Mouse (Mus musculus) CH12.LX (cell line): ENCODE results near the gene Shld2. TPM values are rescaled to one million over a fixed set of nuclear protein-coding genes. Genes with fewer than 3 reads are reported as not detected.

ENCODE experiments used
- DNase-seq: peaks from one replicate; pipeline ENCODE4 v3.0.0-alpha.2; 2013; ENCODE audit errors: extremely low read depth
- H3K27ac ChIP-seq: 2 replicates; pipeline ENCODE4 v1.5.1; 2012; ENCODE audit warnings: low read depth, mild to moderate bottlenecking, control low read depth, moderate library complexity; ENCODE audit not compliant: insufficient read depth
- H3K27me3 ChIP-seq: replicated peaks from 2 replicates; pipeline ENCODE3; 2012; ENCODE audit warnings: inconsistent platforms
- H3K36me3 ChIP-seq, 2 experiments: replicated peaks in 1 of 2; 2 replicates each; pipeline versions ENCODE3 to v1.6.1; 2012; ENCODE audit warnings: inconsistent platforms in 1 of 2, low read length in 1 of 2, mild to moderate bottlenecking in 1 of 2, mixed read lengths in 1 of 2, moderate library complexity in 1 of 2; ENCODE audit not compliant: control insufficient read depth in 1 of 2, insufficient read depth in 1 of 2
- H3K4me1 ChIP-seq, 2 experiments: 2 replicates each; pipeline ENCODE4 v1.6.1; 2012; ENCODE audit warnings: inconsistent platforms in 1 of 2, moderate library complexity in 1 of 2; ENCODE audit not compliant: insufficient read depth in 2 of 2, control insufficient read depth in 1 of 2
- H3K4me2 ChIP-seq: 2 replicates; pipeline ENCODE4 v1.6.1; 2012; ENCODE audit warnings: low read depth, mild to moderate bottlenecking, control low read depth; ENCODE audit not compliant: poor library complexity, insufficient read depth, severe bottlenecking
- H3K4me3 ChIP-seq, 3 experiments: fragments of 150-350 bp in 1 of 3; sonication (generic) in 1 of 3; replicated peaks in 1 of 3; 2 replicates each; pipeline versions ENCODE3 to v1.5.1; 2011 to 2012; ENCODE audit warnings: low read depth in 2 of 3, low read length in 2 of 3, mild to moderate bottlenecking in 2 of 3, moderate library complexity in 2 of 3, control low read depth in 1 of 3, improper control_type of control experiment in 1 of 3, inconsistent platforms in 1 of 3, mixed read lengths in 1 of 3; ENCODE audit not compliant: poor library complexity in 1 of 3
- H3K79me2 ChIP-seq: replicated peaks from 2 replicates; pipeline ENCODE4 v1.6.1; 2012; ENCODE audit warnings: mild to moderate bottlenecking, moderate library complexity; ENCODE audit not compliant: control insufficient read depth, poor library complexity, insufficient read depth, severe bottlenecking; ENCODE audit errors: extremely low read depth
- H3K9ac ChIP-seq: 2 replicates; pipeline ENCODE4 v1.6.1; 2012; ENCODE audit warnings: low read depth, mild to moderate bottlenecking, control low read depth, moderate library complexity; ENCODE audit not compliant: insufficient read depth
- H3K9me3 ChIP-seq: replicated peaks from 2 replicates; pipeline ENCODE3; 2012; ENCODE audit warnings: low read length, inconsistent platforms, mixed read lengths
- CHD1 ChIP-seq: IDR thresholded peaks from 2 replicates; pipeline ENCODE4 v1.6.1; 2012; ENCODE audit warnings: low read depth, low read length, improper control_type of control experiment, inconsistent platforms
- CTCF ChIP-seq, 2 experiments: IDR thresholded peaks in 1 of 2; conservative IDR thresholded peaks in 1 of 2; 2 replicates each; pipeline ENCODE4 v1.5.1; 2011 to 2012; ENCODE audit warnings: low read depth in 2 of 2, low read length in 2 of 2, improper control_type of control experiment in 1 of 2, inconsistent platforms in 1 of 2, mild to moderate bottlenecking in 1 of 2, moderate library complexity in 1 of 2
- EP300 ChIP-seq: IDR thresholded peaks from 2 replicates; pipeline ENCODE4 v1.6.1; 2011; ENCODE audit warnings: low read length, improper control_type of control experiment
- ETS1 ChIP-seq: conservative IDR thresholded peaks from 2 replicates; pipeline ENCODE4 v1.6.1; 2012; ENCODE audit warnings: low read depth, mild to moderate bottlenecking, inconsistent platforms, low read length, improper control_type of control experiment, moderate library complexity
- GABPA ChIP-seq: IDR thresholded peaks from 2 replicates; pipeline ENCODE4 v1.6.1; 2012; ENCODE audit warnings: low read depth, low read length, improper control_type of control experiment, inconsistent platforms; ENCODE audit not compliant: insufficient replicate concordance
- HCFC1 ChIP-seq: IDR thresholded peaks from 2 replicates; pipeline ENCODE4 v1.6.1; 2012; ENCODE audit warnings: low read depth, mild to moderate bottlenecking, inconsistent platforms, low read length, improper control_type of control experiment
- IRF4 ChIP-seq: IDR thresholded peaks from 2 replicates; pipeline ENCODE4 v1.6.1; 2014; ENCODE audit warnings: low read depth, mild to moderate bottlenecking, inconsistent platforms, low read length, improper control_type of control experiment
- JUN ChIP-seq: IDR thresholded peaks from 2 replicates; pipeline ENCODE4 v1.6.1; 2011; ENCODE audit warnings: low read depth, mild to moderate bottlenecking, low read length, improper control_type of control experiment, moderate library complexity; ENCODE audit not compliant: insufficient read depth
- JUND ChIP-seq: conservative IDR thresholded peaks from 2 replicates; pipeline ENCODE4 v1.6.1; 2011; ENCODE audit warnings: low read depth, low read length, improper control_type of control experiment
- KAT2A ChIP-seq: IDR thresholded peaks from 2 replicates; pipeline ENCODE4 v1.6.1; 2012; ENCODE audit warnings: low read length, improper control_type of control experiment, inconsistent platforms; ENCODE audit not compliant: insufficient replicate concordance
- MAFK ChIP-seq: IDR thresholded peaks from 2 replicates; pipeline ENCODE4 v1.6.1; 2011; ENCODE audit warnings: low read length, improper control_type of control experiment; ENCODE audit not compliant: insufficient replicate concordance
- MEF2A ChIP-seq: IDR thresholded peaks from 2 replicates; pipeline ENCODE4 v1.6.1; 2014; ENCODE audit warnings: low read depth, mild to moderate bottlenecking, inconsistent platforms, low read length, improper control_type of control experiment, borderline replicate concordance
- MYC ChIP-seq: IDR thresholded peaks from 2 replicates; pipeline ENCODE4 v1.6.1; 2011; ENCODE audit warnings: low read depth, mild to moderate bottlenecking, improper control_type of control experiment, low read length
- NELFE ChIP-seq: IDR thresholded peaks from 2 replicates; pipeline ENCODE4 v1.6.1; 2011; ENCODE audit warnings: low read depth, low read length, improper control_type of control experiment
- POLR2AphosphoS2 ChIP-seq: IDR thresholded peaks from 2 replicates; pipeline ENCODE4 v1.6.1; 2011; ENCODE audit warnings: low read depth, low read length, improper control_type of control experiment
- SIN3A ChIP-seq: IDR thresholded peaks from 2 replicates; pipeline ENCODE4 v1.6.1; 2012; ENCODE audit warnings: low read length, improper control_type of control experiment, inconsistent platforms
- SMC3 ChIP-seq: IDR thresholded peaks from 2 replicates; pipeline ENCODE4 v1.6.1; 2011; ENCODE audit warnings: low read depth, low read length, improper control_type of control experiment
- TCF12 ChIP-seq: IDR thresholded peaks from 2 replicates; pipeline ENCODE4 v1.6.1; 2014; ENCODE audit warnings: low read depth, mild to moderate bottlenecking, inconsistent platforms, low read length, improper control_type of control experiment
- UBTF ChIP-seq: IDR thresholded peaks from 2 replicates; pipeline ENCODE4 v1.6.1; 2012; ENCODE audit warnings: low read depth, mild to moderate bottlenecking, inconsistent platforms, low read length, improper control_type of control experiment, moderate library complexity
- USF1 ChIP-seq: IDR thresholded peaks from 2 replicates; pipeline ENCODE4 v1.6.1; 2014; ENCODE audit warnings: low read depth, mild to moderate bottlenecking, inconsistent platforms, low read length, improper control_type of control experiment
- USF2 ChIP-seq: conservative IDR thresholded peaks from 2 replicates; pipeline ENCODE4 v1.6.1; 2011; ENCODE audit warnings: low read depth, low read length, improper control_type of control experiment
- ZKSCAN1 ChIP-seq: IDR thresholded peaks from 2 replicates; pipeline ENCODE4 v1.6.1; 2012; ENCODE audit warnings: low read depth, inconsistent platforms, low read length, improper control_type of control experiment, borderline replicate concordance
- ZMIZ1 ChIP-seq: IDR thresholded peaks from 2 replicates; pipeline ENCODE4 v1.6.1; 2012; ENCODE audit warnings: low read depth, mild to moderate bottlenecking, inconsistent platforms, low read length, improper control_type of control experiment
- dilution Hi-C: fragments of 300-500 bp; cut with MboI; formaldehyde crosslinking; loops from 2 replicates; pipeline ENCODE4 v1.14.3; 2020; ENCODE audit warnings: low sequenced_read_pairs; ENCODE audit not compliant: extremely low pct_unique_long_range_greater_than_20kb, extremely low pct_ligation_motif_present
- in situ Hi-C: fragments of 300-500 bp; cut with MboI; formaldehyde crosslinking; loops from 3 replicates; pipeline ENCODE4 v1.14.3; 2019; ENCODE audit warnings: low sequenced_read_pairs, low pct_ligation_motif_present, low pct_unique_long_range_greater_than_20kb, mixed read lengths
- polyA plus RNA-seq: library from polyadenylated mRNA; unstranded; fragments of >175 nt; gene quantifications from 2 replicates; pipeline ENCODE4 v1.2.1, GENCODE M21; 2012; ENCODE audit warnings: low read depth; ENCODE audit not compliant: insufficient read length
- total RNA-seq, 2 experiments: library from RNA; depleted of rRNA; stranded (reverse); fragments of 300-350 nt in 1 of 2; fragments of >200 nt in 1 of 2; gene quantifications; 2 replicates each; pipeline ENCODE4 v1.2.3; 2012 to 2014

Gene Shld2
- total and polyA plus RNA-seq, 3 experiments: 12.0 to 21.8 (median 13.9) TPM

GRCm38 (mm10) chr14:34209942-34210341 is 100.4 kb downstream of the Shld2 start:
- peaks cover 16% of the 10 kb centered on the region for H3K27me3 ChIP-seq
- H3K36me3 ChIP-seq: no peaks in the 10 kb centered on the region
- no peak overlapping the region for H3K9ac ChIP-seq
- H3K9me3 ChIP-seq: peaks cover 3% of the 10 kb centered on the region
- no peak for DNase-seq
- no peak overlapping the region for H3K4me2 ChIP-seq
- no peaks in the 10 kb centered on the region for H3K79me2 ChIP-seq
- dilution Hi-C loops (no loop called here), in situ Hi-C loops (no loop called here)
- peaks cover 8 to 24% of the 10 kb centered on the region in 2 experiments for H3K4me1 ChIP-seq
- H3K27ac ChIP-seq: no peak overlapping the region
- H3K4me3 ChIP-seq: no peak overlapping the region
- no peak for TF ChIP-seq JUN
- no peak for TF ChIP-seq GABPA
- no peak for TF ChIP-seq POLR2AphosphoS2
- no peak for TF ChIP-seq MEF2A
- TF ChIP-seq MAFK: no peak
- no peak for TF ChIP-seq TCF12
- TF ChIP-seq USF2: no peak
- TF ChIP-seq EP300: no peak
- no peak for TF ChIP-seq NELFE
- TF ChIP-seq UBTF: no peak
- no peak for TF ChIP-seq ETS1
- TF ChIP-seq CTCF (conservative IDR thresholded peaks at IDR 0.05 in 1 of 2, IDR thresholded peaks at IDR 0.05 in 1 of 2; ENCODE audit: low read depth in 2 of 2, low read length in 2 of 2): no peak
- TF ChIP-seq HCFC1: no peak
- TF ChIP-seq SMC3: no peak
- no peak for TF ChIP-seq ZMIZ1
- no peak for TF ChIP-seq MYC
- TF ChIP-seq JUND: no peak
- TF ChIP-seq KAT2A: no peak
- no peak for TF ChIP-seq ZKSCAN1
- TF ChIP-seq USF1: no peak

- dilution Hi-C loops: no loop called here
- H3K4me3 ChIP-seq: no peak overlapping the region
- TF ChIP-seq CHD1 (no peak), SIN3A (no peak), HCFC1 (no peak), IRF4 (no peak), TCF12 (0 out of 2 replicates have a peak, but pooled peaks have one; percentile 9)
Measured at GRCm38 (mm10) chr14:34209080-34209479, 101.2 kb downstream of the Shld2 start.

More at GRCm38 (mm10) chr14:34209080-34209479, 101.2 kb downstream of the Shld2 start:
- Histone ChIP-seq H3K27ac (no peak overlapping the region), H3K4me1 (peaks cover 8 to 20% of the 10 kb centered on the region in 2 experiments), H3K27me3 (peaks cover 23% of the 10 kb centered on the region), H3K9me3 (peaks cover 3% of the 10 kb centered on the region), H3K79me2 (no peaks in the 10 kb centered on the region), H3K9ac (no peak overlapping the region), H3K4me2 (no peak overlapping the region), H3K36me3 (no peaks in the 10 kb centered on the region)
- in situ Hi-C loops: no loop called here
- no peak for DNase-seq
